Mouse (Mus musculus): ENCODE data around the gene Ptpra. TPM values are rescaled to one million over a fixed set of nuclear protein-coding genes. Genes with fewer than 3 reads are reported as not detected.

Ptpra gene
- polyA plus RNA-seq, 1 experiment, result 20.5 TPM

GRCm38 (mm10) chr2:130459576-130459975 lies 9.5 kb downstream of the Ptpra start:
- no peak for TF ChIP-seq GATA1 (IDR thresholded peaks at IDR 0.05; ENCODE audit: low read length)

- no peak for TF ChIP-seq GATA1 (IDR thresholded peaks at IDR 0.05; ENCODE audit: low read length)
Observed at GRCm38 (mm10) chr2:130461287-130462071, 11.4 kb downstream of the Ptpra start.

GRCm38 (mm10) chr2:130466438-130466837 lies 16.4 kb downstream of the Ptpra start:
- no peak for TF ChIP-seq GATA1 (IDR thresholded peaks at IDR 0.05; ENCODE audit: low read length)

GRCm38 (mm10) chr2:130469366-130469765 lies 19.3 kb downstream of the Ptpra start:
- TF ChIP-seq GATA1 (IDR thresholded peaks at IDR 0.05; ENCODE audit: low read length), result no peak

GRCm38 (mm10) chr2:130469935-130470334 lies 19.9 kb downstream of the Ptpra start:
- TF ChIP-seq GATA1 (IDR thresholded peaks at IDR 0.05; ENCODE audit: low read length), result peak; percentile 98

GRCm38 (mm10) chr2:130472908-130473510 lies 22.9 kb downstream of the Ptpra start:
- no peak for TF ChIP-seq GATA1 (IDR thresholded peaks at IDR 0.05; ENCODE audit: low read length)

- no peak for TF ChIP-seq GATA1 (IDR thresholded peaks at IDR 0.05; ENCODE audit: low read length)
Observed at GRCm38 (mm10) chr2:130475764-130476163, 25.7 kb downstream of the Ptpra start.

GRCm38 (mm10) chr2:130476666-130477297 lies 26.7 kb downstream of the Ptpra start:
- no peak for TF ChIP-seq GATA1 (IDR thresholded peaks at IDR 0.05; ENCODE audit: low read length)

GRCm38 (mm10) chr2:130482177-130482576 lies 32.1 kb downstream of the Ptpra start:
- no peak for TF ChIP-seq GATA1 (IDR thresholded peaks at IDR 0.05; ENCODE audit: low read length)

GRCm38 (mm10) chr2:130482700-130483099 lies 32.6 kb downstream of the Ptpra start:
- no peak for TF ChIP-seq GATA1 (IDR thresholded peaks at IDR 0.05; ENCODE audit: low read length)

GRCm38 (mm10) chr2:130484206-130484605 lies 34.1 kb downstream of the Ptpra start:
- no peak for TF ChIP-seq GATA1 (IDR thresholded peaks at IDR 0.05; ENCODE audit: low read length)

GRCm38 (mm10) chr2:130488002-130488401 lies 37.9 kb downstream of the Ptpra start:
- no peak for TF ChIP-seq GATA1 (IDR thresholded peaks at IDR 0.05; ENCODE audit: low read length)

GRCm38 (mm10) chr2:130488600-130488999 lies 38.5 kb downstream of the Ptpra start:
- no peak for TF ChIP-seq GATA1 (IDR thresholded peaks at IDR 0.05; ENCODE audit: low read length)

GRCm38 (mm10) chr2:130491162-130491561 lies 41.1 kb downstream of the Ptpra start:
- no peak for TF ChIP-seq GATA1 (IDR thresholded peaks at IDR 0.05; ENCODE audit: low read length)

GRCm38 (mm10) chr2:130491587-130491986 lies 41.5 kb downstream of the Ptpra start:
- no peak for TF ChIP-seq GATA1 (IDR thresholded peaks at IDR 0.05; ENCODE audit: low read length)

- TF ChIP-seq GATA1 (IDR thresholded peaks at IDR 0.05; ENCODE audit: low read length), result no peak
Observed at GRCm38 (mm10) chr2:130496037-130496436, 46.0 kb downstream of the Ptpra start.
